Mouse (Mus musculus) brain, embryonic 18.5 days (tissue): ENCODE measurements around the gene Olfr1122.
"Not testable (repeated sequence)": the region's sequence is repeated elsewhere in the genome, so short reads cannot be mapped to it uniquely, and the experiment has no call there.

Experiments used
- DNase-seq: peaks from one replicate; pipeline ENCODE4 v3.0.0-alpha.2; 2012; ENCODE audit warnings: low read depth, low spot score

Olfr1122 gene

DNA sequence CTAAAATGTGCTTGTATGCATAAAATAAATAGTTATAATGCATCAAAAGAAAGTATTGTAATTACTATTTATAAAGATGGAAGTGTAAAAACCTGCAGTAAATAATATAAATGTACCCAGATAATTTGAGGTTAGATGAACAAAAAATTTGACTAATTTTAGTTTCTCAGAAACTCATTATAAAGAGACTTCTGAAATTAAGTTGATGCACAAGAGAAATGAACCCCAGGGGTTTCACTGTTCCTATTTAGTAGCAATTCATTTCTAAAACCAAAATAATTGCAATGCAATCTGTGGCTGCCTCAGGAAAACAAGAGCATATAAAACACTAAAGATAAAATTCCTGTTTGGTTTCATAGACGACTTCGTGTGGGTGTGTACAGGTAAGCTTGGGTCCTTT lies at the start of gene Olfr1122:
TSS of gene Olfr1122 (plus strand) at position 301 of the 400 bp plus-strand sequence.
- no peak for DNase-seq

DNA sequence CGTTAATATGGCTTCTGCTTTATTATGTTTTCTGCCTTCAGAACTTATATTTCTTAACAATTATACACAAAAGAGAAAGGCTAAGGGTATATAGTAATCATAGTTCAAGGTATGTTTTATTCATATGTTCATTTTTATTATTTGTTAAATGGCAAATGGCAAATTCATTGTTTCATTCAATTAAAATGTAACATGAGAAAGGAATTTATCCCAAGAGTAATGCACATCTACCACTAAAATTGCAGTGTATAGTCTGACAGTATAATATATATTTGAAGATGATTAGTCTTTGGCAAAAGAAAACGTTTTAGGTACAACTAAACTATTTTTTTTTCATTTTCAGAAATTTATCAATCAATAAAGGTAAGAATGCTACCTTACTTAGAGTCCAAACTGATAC lies 31.1 kb upstream of the Olfr1122 start, which contains the start of gene Olfr1120:
TSS of gene Olfr1120 (plus strand) at position 301 of the 400 bp plus-strand sequence.
- DNase-seq, result no peak

GRCm38 (mm10) chr2:87360121-87360520 lies 25.5 kb upstream of the Olfr1122 start:
- not testable (repeated sequence) for DNase-seq

GRCm38 (mm10) chr2:87369595-87369994 lies 16.1 kb upstream of the Olfr1122 start, which contains the start of gene Olfr1121:
Gene Olfr1121 (plus strand): TSS chr2:87369895.
- no peak for DNase-seq

DNA sequence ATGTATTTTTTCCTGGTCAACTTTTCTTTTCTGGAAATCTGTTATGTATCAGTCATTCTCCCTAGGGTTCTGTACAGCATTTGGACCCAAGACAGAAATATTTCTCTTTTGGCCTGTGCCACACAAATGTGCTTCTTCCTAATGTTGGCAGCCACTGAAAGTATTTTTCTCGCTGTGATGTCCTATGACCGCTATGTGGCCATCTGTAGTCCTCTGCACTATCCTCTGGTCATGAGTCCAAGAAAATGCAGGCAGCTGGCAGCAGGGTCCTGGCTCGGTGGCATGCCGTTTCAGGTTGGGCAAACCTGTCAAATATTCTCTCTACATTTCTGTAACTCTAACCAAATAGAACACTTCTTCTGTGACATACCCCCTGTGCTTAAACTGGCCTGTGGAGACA lies 13.9 kb upstream of the Olfr1122 start:
- no peak for DNase-seq

DNA sequence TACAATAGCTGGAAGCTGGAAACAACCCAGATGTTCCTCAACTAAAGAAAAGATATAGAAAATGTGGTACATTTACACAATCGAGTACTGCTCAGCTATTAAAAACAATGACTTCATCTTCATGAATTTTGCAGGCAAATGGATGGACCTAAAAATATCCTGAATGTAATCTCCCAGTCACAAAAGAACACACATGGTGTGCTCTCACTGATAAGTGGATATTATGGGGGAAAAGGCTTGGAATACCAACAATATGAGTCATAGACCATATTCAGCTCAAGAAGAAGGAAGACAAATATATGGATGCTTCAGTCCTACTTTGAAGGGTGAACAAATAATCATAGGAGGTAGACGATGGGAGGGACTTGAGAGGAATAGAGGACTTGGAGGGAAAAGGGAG lies 1.7 kb upstream of the Olfr1122 start:
- no peak for DNase-seq

DNA sequence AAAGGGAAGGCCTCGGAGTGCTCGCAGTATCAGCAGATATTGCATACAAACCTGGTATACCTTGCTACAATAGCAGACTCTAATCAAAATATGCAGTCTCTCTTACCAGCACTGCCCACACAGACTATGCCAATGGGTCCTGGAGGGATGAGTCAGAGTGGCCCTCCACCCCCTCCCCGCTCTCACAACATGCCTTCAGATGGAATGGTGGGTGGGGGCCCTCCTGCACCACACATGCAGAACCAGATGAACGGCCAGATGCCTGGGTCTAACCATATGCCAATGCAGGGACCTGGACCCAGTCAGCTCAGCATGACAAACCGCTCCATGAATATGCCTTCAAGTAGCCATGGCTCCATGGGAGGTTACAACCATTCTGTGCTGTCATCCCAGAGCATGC lies 8.0 kb downstream of the Olfr1122 start:
- not testable (repeated sequence) for DNase-seq

DNA sequence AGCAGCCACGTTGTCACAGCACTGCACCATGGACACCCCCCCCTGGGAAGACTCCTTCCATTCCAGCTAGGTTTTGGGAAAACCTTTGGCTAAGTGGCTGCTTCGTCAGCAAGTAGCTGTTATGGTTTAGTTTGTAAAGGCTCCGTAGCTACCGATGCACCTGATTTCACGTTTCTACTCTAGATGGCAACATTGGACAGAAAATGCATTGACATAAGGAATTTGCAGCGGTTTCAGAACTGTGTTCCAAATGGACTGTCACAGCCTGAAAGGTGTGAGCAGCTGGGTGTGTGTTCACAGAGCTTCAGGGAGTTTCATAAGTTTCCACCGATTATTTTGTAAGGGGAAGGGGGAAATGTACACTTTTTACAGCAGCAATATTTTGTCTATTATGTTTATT lies 9.0 kb downstream of the Olfr1122 start:
- not testable (repeated sequence) for DNase-seq

DNA sequence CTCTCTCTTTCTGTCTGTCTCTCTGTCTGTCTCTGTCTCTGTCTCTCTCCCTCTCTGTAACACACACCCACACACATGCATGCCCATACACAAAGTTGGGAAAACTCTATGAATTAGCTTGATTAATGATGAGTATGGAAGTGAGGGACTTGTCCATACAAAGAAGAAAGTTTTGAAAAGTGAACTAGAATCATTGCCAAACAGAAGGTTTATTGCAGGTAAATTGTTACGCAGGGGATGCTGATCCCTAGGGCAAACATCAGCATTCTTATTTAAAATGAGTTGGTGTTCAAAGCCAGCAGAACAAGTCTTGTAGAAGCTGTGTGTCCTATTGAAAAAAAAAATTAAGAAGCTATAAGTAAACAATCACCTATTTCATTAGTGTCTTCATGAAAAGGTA lies 30.7 kb downstream of the Olfr1122 start, which contains the start of gene Olfr1123:
TSS of gene Olfr1123 (plus strand) at position 301 of the 400 bp plus-strand sequence.
- no peak for DNase-seq

DNA sequence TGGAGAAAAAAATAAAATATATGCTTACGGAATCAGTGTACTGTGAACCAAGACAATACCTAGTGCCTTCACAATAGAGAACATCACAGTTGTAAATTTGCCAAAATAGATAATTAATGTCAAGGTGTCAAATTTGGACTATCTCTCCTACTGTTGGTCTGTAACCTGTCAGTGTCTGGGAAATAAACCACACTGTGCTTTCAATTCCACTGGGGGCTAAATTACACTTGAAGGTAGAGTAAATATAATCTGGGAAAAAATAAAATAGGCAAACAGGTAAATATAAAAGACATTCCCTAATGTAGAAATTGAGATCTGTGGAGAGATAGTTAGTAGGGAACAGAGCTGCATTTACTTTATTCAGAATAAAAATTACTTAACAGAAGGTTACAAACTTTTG lies 44.3 kb downstream of the Olfr1122 start, which contains the start of gene Olfr1124:
TSS of gene Olfr1124 (plus strand) at position 301 of the 400 bp plus-strand sequence.
- DNase-seq, result no peak

DNA sequence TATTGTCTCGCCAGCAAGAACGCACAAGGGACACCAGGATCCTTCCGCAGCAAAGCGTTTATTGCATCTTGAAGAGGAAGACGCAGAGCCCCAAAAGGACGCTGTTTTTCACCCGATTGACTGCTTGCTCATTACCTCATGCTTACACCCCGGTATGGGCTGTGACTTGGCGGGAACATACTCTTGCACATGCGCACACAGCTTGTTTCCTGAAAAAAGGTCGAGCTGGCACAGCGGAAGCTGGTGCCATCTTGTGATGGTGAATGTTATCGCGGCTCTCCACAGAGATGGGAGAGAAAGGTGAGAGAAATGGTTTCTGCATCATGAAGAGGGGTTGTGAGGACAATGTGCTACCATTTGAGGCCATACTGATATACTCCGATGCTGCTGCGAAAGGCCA lies 52.1 kb downstream of the Olfr1122 start:
- DNase-seq, result no peak
